Mouse (Mus musculus): ENCODE measurements around the gene Gm20920. TPM values are rescaled to one million over a fixed set of nuclear protein-coding genes. Genes with fewer than 3 reads are reported as not detected.
"Not testable (repeated sequence)": the region's sequence is repeated elsewhere in the genome, so short reads cannot be mapped to it uniquely, and the experiment has no call there.

Gene Gm20920
- not detected in 2 replicates for polyA plus RNA-seq (2014; fragmentation: Nextera tagmentation; extraction: Ambion mirVana)

- H3K4me2 ChIP-seq (ENCODE audit: low read depth, low read length); ATAC-seq (ENCODE audit: low read depth); H3K36me3 ChIP-seq (ENCODE audit: control insufficient read depth, insufficient read depth, low read length); H3K4me3 ChIP-seq (ENCODE audit: low read depth, low read length); H3K9ac ChIP-seq (replicated peaks; ENCODE audit: low read depth, low read length); H3K4me1 ChIP-seq (ENCODE audit: control insufficient read depth, insufficient read depth, low read length); H3K9me3 ChIP-seq (ENCODE audit: control insufficient read depth, low read length); H3K27ac ChIP-seq (ENCODE audit: low read depth, low read length); H3K27me3 ChIP-seq (ENCODE audit: control insufficient read depth, insufficient read depth, low read length): not testable (repeated sequence)
- no CpG with 5 or more reads among the region's 6 CpGs for WGBS
Measured at GRCm38 (mm10) chrY:51851820-51852219, at the start of gene Gm20920. TSS of gene Gm20920 (plus strand) at chrY:51852120.
